Mouse (Mus musculus) erythroblast, embryonic 14.5 days (primary cell): Measurements from ENCODE around the gene Calcoco1. TPM values are rescaled to one million over a fixed set of nuclear protein-coding genes. Genes with fewer than 3 reads are reported as not detected.

Experiments used
- H3K27me3 ChIP-seq: 2 replicates; pipeline ENCODE4 v1.6.1; 2012; ENCODE audit warnings: inconsistent platforms; ENCODE audit not compliant: control insufficient read depth
- H3K36me3 ChIP-seq: 2 replicates; pipeline ENCODE4 v1.6.1; 2012; ENCODE audit warnings: mild to moderate bottlenecking, inconsistent platforms; ENCODE audit not compliant: control insufficient read depth
- H3K4me1 ChIP-seq: 2 replicates; pipeline ENCODE4 v1.6.1; 2012; ENCODE audit warnings: inconsistent platforms; ENCODE audit not compliant: control insufficient read depth
- H3K4me3 ChIP-seq: replicated peaks from 2 replicates; pipeline ENCODE3; 2012; ENCODE audit warnings: moderate library complexity, mild to moderate bottlenecking, inconsistent platforms
- H3K9me3 ChIP-seq: 2 replicates; pipeline ENCODE4 v1.6.1; 2012; ENCODE audit warnings: low read length, inconsistent platforms, mixed read lengths; ENCODE audit not compliant: control insufficient read depth
- GATA1 ChIP-seq: IDR thresholded peaks from 2 replicates; pipeline ENCODE4 v1.6.1; 2012; ENCODE audit warnings: low read length, inconsistent platforms, mixed read lengths
- TAL1 ChIP-seq: IDR thresholded peaks from 3 replicates; pipeline ENCODE4 v1.6.1; 2012; ENCODE audit warnings: low read length, inconsistent platforms, mixed read lengths
- polyA plus RNA-seq: library from polyadenylated mRNA; stranded (reverse); fragments of >175 nt; gene quantifications from 2 replicates; pipeline ENCODE4 v1.2.3, GENCODE M21; 2012

The Calcoco1 gene
- polyA plus RNA-seq, result 9.1 and 9.5 TPM in 2 replicates

DNA sequence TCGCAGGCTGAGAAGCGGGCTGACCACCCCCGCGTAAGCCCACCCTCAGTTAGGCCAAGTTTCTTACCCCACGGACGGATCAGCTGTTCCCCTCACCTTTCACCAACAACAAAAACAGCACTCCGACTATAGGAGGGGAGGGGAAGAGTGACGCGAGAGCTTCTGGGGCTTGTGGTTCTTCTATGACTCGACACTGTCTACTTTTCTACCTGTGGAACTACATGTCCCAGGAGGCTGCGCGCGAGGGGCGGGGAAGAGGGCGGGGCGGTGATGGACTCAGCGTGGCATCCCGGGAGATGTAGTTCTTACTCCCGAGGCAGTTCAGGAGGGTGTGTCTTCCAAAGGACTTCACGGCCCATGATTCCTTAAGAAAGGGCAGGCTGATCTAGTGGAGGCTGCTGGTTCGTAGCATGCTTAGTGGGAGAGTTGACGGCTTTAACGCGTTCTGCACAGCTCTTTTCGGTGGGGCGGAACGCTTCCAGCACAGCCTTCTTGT lies at the start of gene Calcoco1:
Gene Calcoco1 (minus strand): TSS at position 199 of the 496 bp plus-strand sequence.
- Histone ChIP-seq H3K27me3 (no peaks in the 10 kb centered on the region), H3K4me3 (peak within 1 kb of the TSS; percentile 84), H3K9me3 (no peaks in the 10 kb centered on the region), H3K36me3 (peaks cover 5% of the 10 kb centered on the region), H3K4me1 (peaks cover 22% of the 10 kb centered on the region)
- TF ChIP-seq GATA1 (no peak), TAL1 (no peak)

- H3K27me3 ChIP-seq, result no peaks in the 10 kb centered on the region
- TF ChIP-seq TAL1 (no peak), GATA1 (no peak)
- no peaks in the 10 kb centered on the region for H3K9me3 ChIP-seq
- no peaks in the 10 kb centered on the region for H3K36me3 ChIP-seq
- H3K4me1 ChIP-seq, result no peaks in the 10 kb centered on the region
- no peak overlapping the region for H3K4me3 ChIP-seq
Observed at GRCm38 (mm10) chr15:102770866-102771265, 48.9 kb upstream of the Calcoco1 start.

GRCm38 (mm10) chr15:102765207-102765606 lies 43.2 kb upstream of the Calcoco1 start:
- Histone ChIP-seq H3K36me3 (no peaks in the 10 kb centered on the region), H3K9me3 (no peaks in the 10 kb centered on the region), H3K4me3 (no peak overlapping the region), H3K4me1 (no peaks in the 10 kb centered on the region), H3K27me3 (peaks cover 13% of the 10 kb centered on the region)
- no peak for TF ChIP-seq GATA1

GRCm38 (mm10) chr15:102761745-102762378 lies 39.9 kb upstream of the Calcoco1 start:
- Histone ChIP-seq H3K9me3 (0 out of 2 replicates have a peak, but pooled peaks cover 2% of the 10 kb centered on the region), H3K36me3 (no peaks in the 10 kb centered on the region), H3K27me3 (peaks cover 13% of the 10 kb centered on the region), H3K4me3 (no peak overlapping the region), H3K4me1 (no peaks in the 10 kb centered on the region)
- no peak for TF ChIP-seq GATA1
- no peak for TF ChIP-seq TAL1

DNA sequence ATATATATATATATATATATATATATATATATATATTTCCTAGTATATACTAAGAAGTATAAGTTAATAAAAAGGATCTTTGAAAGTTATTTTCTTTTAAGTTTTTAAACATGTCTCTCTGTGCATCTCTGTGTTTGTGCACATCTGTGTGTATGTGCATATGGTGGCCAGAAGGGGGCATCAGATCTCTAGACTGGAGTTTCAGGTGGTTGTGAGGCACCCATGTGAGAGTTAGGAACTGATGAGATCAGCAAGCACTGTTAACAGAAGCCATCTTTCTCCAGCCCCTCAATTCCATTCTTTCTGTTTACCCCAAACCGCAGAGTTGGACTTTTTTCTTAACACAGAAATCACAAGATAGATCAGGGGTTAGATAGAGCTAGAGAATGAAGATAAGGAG lies 35.7 kb upstream of the Calcoco1 start:
- peaks cover 26% of the 10 kb centered on the region for H3K27me3 ChIP-seq

DNA sequence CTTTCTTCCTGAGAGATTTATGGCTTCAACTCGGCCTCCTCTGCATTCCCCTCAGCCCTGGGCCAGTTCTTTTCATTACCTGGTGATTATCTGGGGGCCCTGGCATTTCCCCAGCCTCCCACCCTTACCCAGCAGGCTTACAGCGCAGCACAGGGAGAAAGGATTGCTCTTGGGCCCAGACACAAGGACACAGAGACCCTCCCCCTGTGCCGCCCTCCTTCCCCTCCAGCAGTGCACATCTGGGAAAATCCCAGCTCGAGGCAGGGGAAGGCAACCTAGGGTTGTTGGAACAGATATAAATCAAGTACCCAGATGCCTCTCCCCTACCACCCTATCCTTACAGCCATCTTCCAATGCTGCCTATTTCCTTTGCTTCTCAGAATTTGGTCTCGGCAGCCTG lies 33.1 kb upstream of the Calcoco1 start:
- Histone ChIP-seq H3K36me3 (no peaks in the 10 kb centered on the region), H3K4me1 (no peaks in the 10 kb centered on the region), H3K9me3 (0 out of 2 replicates have a peak, but pooled peaks cover 2% of the 10 kb centered on the region), H3K27me3 (peaks cover 43% of the 10 kb centered on the region), H3K4me3 (no peak overlapping the region)
- no peak for TF ChIP-seq TAL1
- no peak for TF ChIP-seq GATA1

More for the DNA sequence above, 35.7 kb upstream of the Calcoco1 start:
- H3K4me1 ChIP-seq, result no peaks in the 10 kb centered on the region
- TF ChIP-seq TAL1 (no peak), GATA1 (no peak)
- H3K4me3 ChIP-seq, result no peak overlapping the region
- no peaks in the 10 kb centered on the region for H3K36me3 ChIP-seq
- H3K9me3 ChIP-seq, result 0 out of 2 replicates have a peak, but pooled peaks cover 2% of the 10 kb centered on the region

DNA sequence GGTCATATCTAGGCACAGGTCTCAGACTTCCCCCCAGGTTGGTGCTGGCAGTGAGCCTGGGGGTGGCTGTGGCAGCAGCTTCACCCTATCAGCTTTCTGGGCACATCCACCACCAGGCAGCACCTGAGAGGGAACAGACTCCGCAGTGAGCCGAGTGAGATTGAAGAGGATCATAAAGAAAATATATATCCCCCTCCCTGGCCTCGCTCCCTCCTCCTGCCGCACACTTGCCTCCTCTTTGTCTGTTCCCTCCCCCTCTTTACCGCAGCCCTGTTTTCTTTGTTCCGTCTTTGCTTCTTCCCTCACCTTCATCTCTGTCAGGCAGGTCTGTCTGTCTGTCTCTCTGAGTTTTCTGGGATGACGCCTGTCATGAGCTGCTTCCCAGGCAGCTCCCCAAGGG lies 32.4 kb upstream of the Calcoco1 start:
- TF ChIP-seq TAL1 (no peak), GATA1 (no peak)
- Histone ChIP-seq H3K4me1 (no peaks in the 10 kb centered on the region), H3K9me3 (0 out of 2 replicates have a peak, but pooled peaks cover 2% of the 10 kb centered on the region), H3K4me3 (no peak overlapping the region), H3K27me3 (peaks cover 43% of the 10 kb centered on the region), H3K36me3 (no peaks in the 10 kb centered on the region)

GRCm38 (mm10) chr15:102753170-102753569 lies 31.2 kb upstream of the Calcoco1 start:
- H3K36me3 ChIP-seq, result no peaks in the 10 kb centered on the region
- no peaks in the 10 kb centered on the region for H3K9me3 ChIP-seq
- TF ChIP-seq TAL1 (no peak), GATA1 (no peak)
- no peak overlapping the region for H3K4me3 ChIP-seq
- H3K27me3 ChIP-seq, result peaks cover 53% of the 10 kb centered on the region
- no peaks in the 10 kb centered on the region for H3K4me1 ChIP-seq

GRCm38 (mm10) chr15:102752164-102752563 lies 30.2 kb upstream of the Calcoco1 start:
- H3K4me3 ChIP-seq, result no peak overlapping the region
- no peaks in the 10 kb centered on the region for H3K4me1 ChIP-seq
- H3K27me3 ChIP-seq, result peaks cover 63% of the 10 kb centered on the region
- no peak for TF ChIP-seq TAL1
- no peak for TF ChIP-seq GATA1
- no peaks in the 10 kb centered on the region for H3K9me3 ChIP-seq
- no peaks in the 10 kb centered on the region for H3K36me3 ChIP-seq
